Mouse (Mus musculus) spleen, postnatal 14 days (tissue): ENCODE data around the gene Cptp.

Source experiments
- DNase-seq, 2 experiments: peaks; one replicate each; pipeline ENCODE4 v3.0.0; 2021 to 2022; ENCODE audit warnings: low spot score in 2 of 2

Gene Cptp

DNA sequence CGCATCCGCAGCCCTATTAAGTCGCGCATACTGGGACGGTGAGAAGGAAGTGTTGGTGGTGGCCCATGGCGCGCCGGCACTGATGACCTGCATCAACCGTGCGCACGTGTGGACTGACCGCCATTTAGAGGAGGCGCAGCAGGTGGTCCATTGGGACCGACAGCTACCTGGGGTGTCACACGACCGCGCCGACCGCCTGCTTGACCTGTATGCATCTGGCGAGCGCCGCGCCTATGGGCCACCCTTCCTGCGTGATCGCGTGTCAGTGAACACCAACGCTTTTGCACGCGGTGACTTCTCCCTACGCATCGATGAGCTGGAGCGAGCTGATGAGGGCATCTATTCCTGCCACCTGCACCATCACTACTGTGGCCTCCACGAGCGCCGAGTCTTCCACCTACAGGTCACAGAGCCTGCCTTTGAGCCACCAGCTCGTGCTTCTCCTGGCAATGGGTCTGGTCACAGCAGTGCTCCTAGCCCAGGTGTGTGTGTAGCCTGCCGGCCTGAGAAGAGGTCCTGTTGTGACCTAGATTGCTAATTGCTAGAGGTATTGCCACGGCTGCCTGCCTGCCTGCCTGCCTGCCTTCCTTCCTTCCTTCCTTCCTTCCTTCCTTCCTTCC is 27.5 kb downstream of the Cptp start:
- DNase-seq: no peak

DNA sequence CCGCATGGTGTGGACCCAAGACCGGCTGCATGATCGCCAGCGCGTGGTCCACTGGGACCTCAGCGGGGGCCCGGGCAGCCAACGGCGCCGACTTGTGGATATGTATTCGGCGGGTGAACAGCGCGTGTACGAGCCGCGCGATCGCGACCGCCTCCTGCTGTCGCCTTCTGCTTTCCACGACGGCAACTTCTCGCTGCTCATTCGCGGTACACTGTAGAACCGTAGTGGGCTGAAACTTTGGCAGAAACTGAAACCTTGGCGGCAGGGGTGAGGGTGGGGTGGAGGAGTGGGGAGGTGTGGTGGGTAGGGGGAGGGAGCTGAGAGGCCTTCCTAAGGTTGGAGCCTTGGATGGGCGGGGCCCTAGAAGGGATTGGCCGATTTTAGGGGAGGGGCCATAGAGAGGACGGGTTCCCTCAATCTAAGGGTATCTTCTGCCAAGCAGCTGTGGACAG is 28.2 kb downstream of the Cptp start:
- DNase-seq: peak in 1 of 2 experiments; percentile 38

DNA sequence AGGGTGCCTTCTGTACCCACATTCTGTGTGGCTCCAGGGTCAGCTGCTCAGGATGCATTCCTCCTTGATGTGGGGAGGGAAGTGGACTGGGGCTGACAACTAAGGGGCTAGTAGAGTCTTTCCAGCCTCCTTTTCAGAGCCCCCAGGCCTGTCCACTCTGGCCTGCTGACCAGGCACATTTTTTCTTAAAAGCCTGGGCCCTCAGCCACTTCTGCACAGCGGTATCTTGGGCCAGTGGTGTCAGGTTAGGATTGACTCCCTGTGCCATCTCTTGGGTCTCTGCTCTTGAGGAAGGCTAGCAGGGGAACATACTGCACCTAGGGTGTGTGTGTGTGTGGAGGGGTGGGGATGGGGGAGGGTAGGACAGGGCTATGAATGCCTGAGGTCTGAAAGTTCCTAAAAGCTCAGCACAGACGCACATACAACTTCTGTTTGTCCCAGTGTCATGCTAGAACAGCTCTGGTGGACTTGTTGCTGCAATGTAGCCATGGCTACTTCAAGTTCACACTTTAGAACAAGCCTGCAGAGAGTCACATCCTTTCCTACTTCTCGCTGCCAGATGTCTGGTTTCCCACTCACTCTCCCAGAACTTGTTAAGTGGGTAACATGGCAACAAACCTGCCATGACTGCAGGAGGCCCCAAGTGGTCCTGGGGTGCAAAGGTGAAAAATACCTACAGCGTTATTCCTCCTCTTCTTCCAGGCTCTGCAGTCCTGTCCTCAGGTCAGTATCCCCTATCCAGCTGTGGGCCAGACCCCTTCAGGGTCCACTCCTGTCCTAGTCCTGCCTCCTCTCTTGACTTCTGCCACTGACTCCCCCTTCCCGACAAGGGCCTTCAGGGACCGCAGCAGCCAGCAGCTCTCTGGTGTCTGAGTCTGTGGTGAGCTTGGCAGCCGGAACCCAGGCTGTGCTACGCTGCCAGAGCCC is 28.9 kb downstream of the Cptp start:
- DNase-seq: no peak

DNA sequence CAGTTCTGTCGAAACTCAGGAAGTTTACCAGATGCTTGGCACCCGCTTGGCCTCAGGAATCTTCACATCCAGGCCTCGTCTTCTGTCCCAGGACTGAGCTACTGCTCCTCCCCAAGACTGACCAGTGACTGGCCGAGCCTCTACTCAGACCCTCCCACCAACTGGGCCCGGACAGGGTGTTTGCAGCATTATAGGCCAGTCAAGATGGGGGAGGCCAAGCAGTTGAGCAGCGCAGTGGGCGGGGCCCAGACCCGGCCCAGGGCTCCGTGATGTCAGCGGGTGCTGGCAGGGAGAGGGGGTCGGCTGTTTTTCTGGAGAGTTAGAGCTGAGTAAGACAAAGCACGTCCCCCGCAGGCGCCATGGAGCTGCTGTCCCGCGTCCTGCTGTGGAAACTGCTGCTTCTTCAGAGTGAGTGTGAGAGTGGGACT is 29.7 kb downstream of the Cptp start, which contains the start of gene Mxra8:
TSS of gene Mxra8 (plus strand) at position 198 of the 428 bp plus-strand sequence.
- no peak for DNase-seq

DNA sequence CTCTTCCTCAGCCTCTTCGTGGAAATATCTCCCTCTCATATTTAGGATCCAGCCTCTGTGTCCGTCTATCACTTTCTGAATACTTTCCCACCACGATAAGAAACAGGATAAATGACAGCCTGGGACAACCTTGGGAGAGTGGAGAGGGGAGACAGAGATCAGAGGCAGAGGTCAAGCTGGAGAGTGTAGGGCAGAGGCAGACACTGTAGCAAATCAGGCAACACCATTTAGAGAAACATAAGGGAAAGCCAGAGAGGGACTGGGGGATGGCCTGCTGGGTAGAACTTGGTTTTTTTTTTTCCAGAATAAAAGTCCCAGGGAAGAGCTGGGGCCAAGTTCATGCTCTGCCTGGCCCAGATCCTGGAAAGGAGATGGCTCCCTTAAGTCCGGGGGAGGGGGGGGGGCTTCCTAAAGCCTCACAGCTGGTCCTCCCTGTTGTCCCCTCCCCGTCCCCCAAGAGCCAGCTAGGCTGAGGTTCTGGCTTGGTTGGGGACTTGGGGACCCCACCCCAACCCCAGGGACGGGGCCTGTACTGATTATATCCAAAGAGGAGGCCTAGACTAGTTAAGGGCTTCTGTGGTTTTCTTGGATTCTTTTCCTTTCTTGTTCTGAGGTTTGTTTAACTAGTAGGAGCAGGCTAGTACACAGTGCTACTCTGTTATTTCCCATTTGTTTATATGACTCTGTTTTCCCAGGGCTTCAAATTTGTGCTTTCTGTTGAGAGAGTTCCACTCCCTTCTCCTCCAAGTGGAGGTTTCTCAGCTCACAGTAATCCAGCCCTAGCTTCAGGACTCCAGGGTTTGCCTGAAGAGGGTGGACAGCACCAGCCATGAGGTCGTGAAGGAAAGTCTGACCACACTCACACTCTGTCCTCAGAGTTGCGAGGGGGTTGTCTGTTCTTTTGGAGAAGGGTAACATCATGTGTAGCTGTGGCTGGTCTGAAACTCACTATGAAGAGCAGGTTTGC is 30.8 kb downstream of the Cptp start:
- DNase-seq: no peak

DNA sequence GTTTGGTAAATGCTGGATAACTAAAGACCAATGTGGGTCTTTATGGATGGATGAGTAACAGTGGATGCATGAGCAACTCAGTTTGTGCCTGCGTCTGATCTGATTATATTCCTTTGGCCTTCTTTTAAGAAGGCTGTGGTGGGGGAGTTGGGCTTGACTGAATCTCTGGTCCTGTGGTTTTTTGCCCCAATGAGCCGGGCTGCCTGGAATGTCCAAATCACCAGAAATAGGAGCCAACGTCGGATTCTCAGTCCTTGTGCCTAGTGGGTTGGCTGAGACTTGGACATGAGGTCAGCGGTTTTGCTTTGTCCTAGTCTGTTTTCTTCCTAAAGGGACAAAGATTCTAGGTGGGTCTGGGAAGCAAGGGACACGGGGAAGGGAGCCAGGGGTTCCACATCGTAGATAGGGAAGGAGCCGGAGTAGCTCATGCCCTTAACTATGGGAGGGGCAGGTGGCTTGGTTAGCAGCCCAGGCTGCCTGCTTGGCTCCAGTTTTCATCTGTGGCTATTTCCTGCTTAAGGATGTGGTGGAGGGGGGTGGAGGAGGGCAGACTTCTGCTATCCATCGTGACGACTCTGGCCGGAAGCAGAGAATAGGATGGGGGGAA is 31.7 kb downstream of the Cptp start:
- DNase-seq: no peak

DNA sequence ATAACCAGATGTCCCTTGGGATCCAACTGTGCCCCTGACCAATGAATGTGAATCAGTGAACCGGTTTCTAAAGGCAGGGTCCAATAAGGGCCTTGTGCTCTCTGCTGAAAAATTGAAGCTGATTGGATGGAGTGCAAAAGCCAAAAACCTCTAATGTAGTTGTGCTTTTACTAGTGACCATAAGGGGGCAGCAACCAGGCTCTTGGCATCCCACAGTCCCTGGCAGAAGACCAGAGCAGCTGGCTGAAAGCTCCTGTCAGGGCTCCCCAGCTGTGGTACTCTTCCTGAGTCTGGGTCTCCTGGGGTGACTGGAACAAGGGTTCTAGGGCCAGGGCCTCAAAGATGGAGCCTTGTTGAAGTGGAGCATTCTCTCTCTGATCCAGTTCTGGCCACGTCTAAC is 35.4 kb downstream of the Cptp start:
- DNase-seq: peak in 1 of 2 experiments; percentile 60

DNA sequence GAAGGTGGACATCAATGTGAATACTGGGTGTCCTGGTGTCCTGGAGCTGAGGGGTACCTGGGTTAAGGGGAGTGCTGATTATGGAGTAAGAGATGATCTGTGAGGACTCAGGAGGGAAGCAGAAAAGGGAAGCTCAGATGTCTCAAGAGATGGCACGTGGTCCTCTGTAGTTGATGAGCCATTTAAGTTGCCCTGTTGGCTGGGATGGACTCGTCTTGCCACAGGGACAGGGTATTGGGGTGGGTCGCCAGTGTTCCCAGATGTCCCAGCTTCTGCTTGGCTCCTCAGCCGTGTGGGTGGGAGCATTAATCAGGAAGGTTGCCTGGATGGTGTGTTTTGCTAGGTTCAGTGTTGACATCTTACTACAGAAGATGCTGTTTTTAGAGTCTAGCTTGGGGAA is 36.0 kb downstream of the Cptp start:
- DNase-seq: no peak

DNA sequence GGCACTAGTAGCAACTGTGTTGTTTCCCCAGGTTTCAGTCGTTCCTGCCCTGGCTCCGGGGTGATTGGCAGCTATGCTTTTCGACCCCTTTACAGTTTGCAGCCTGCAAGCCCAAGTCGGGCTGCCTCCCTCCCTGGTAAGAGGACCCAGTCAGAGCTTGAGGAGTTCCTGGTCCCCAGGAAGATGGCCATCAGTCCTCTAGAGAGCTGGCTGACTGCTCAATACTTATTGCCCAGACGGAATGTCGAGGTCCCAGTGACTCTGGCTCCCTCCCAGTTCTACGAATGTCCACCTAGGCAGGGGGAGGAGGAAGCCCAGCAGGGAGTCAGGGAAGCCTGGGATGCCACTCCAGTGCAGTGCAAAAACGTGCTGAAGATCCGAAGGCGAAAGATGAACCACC is 36.9 kb downstream of the Cptp start:
- DNase-seq: no peak

DNA sequence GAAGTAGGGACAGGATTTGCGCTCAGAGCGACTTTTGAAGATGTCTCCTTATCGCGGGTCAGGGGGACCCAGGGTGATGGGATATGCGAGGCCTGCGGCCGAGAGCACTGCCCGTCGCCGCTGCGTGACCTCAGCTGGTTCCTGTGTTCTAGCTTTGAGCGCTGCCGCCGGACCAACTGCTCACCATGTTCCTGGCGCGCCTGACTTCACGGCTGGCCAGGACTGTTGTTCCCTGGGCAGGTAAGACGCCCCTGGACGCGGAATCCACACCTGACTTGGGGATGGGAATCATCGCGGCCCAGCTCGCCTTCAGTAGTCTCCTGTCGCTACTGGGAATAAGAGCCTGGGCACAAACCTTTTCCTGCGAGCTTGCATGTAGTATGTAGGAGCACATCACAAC is 37.4 kb downstream of the Cptp start:
- DNase-seq: no peak

DNA sequence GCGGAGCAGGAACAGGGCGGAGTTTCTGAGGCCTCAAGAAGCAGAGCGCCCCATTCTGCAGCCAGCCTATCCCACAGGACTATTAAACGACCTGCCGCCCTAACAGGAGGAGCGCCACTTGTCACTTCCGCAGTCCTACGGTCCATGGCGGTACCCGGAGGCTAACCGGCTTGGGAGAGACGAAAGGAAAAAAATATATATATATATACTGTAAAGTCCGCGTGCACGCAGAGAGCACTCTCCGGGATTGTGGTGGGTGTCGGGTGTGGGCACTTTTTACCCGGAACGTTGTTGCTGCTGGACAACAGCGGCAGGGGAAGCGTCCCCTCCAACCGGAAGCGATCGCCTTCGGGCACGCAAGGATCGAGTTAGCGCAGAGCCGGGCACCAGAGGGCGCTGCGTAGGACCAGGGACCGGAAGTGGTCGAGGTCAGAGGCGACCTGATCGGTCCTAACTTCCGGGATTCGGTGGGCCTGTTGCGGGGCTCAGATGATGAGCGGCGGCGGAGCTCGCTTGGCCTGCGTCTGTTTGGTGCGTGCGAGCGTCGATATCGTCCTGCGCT is 38.0 kb downstream of the Cptp start, which contains the start of gene Aurkaip1:
TSS of gene Aurkaip1 (plus strand) at position 68 of the 562 bp plus-strand sequence.
- peak; percentile 94 to 97 for DNase-seq

DNA sequence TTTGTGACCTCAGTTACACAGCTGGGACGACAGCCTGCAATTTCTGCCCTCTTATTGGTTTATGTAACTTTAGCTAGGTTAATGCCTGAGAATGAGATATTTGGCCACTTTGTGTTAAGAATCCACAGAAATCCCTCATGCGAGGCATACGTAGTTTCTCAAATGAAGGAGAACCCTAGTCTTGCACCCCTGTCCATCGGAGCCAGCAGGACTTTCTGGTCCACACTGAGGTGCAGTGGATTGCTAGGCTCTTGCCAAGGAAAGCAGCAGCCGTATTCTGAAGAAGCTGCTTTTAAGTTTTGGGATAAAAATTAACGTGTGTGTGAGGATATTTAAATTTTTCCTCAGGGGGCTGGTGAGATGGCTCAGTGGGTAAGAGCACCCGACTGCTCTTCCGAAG is 38.6 kb downstream of the Cptp start:
- no peak for DNase-seq

DNA sequence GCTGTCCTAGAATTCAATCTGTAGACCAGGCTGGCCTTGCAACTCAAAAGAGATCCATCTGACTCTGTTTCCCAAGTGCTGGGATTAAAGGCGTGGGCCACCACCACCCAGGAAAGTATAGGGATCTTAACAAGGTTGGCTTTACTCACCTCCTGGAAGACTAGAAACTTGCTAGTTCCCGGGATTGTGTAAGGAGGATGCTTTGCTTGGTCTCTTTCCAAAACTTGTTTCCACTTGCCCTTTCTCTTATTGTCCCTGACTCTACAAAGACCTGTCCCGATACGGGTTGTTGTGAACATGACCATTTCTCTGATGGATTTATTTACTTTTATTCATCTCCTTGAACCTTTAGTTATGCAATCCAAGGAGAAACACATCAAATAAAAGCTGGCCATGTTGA is 39.4 kb downstream of the Cptp start:
- no peak for DNase-seq

DNA sequence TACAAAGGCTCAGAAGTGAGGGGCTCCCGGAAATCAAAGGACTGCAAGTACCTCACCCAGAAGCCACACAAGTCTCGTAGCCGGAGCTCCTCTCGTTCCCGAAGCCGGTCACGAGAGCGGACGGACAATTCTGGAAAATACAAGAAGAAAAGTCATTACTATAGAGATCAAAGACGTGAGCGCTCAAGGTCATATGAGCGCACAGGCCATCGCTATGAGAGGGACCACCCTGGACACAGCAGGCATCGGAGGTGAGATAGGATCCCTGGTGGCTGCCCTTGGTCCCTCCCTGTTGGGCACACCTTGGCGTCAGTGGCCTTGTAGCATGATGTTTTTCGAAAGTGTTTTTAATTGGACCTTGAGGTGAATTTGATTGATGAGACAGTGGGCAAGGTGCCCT is 45.8 kb downstream of the Cptp start:
- no peak for DNase-seq

DNA sequence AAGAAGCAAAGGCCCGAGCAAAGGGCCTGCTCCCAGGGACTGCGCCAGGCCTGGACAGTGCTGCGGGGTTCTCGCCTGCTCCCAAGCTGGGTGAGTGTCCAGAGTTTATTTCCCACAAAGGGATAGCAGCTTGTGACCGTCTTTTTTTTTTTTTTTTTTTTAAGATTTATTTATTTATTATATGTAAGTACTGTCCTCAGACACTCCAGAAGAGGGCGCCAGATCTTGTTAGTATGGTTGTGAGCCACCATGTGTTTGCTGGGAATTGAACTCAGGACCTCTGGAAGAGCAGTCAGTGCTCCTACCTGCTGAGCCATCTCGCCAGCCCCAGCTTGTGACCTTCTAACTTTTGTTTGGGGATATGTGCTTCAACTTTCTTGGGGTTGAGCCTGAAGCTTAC is 48.2 kb downstream of the Cptp start:
- DNase-seq: no peak

DNA sequence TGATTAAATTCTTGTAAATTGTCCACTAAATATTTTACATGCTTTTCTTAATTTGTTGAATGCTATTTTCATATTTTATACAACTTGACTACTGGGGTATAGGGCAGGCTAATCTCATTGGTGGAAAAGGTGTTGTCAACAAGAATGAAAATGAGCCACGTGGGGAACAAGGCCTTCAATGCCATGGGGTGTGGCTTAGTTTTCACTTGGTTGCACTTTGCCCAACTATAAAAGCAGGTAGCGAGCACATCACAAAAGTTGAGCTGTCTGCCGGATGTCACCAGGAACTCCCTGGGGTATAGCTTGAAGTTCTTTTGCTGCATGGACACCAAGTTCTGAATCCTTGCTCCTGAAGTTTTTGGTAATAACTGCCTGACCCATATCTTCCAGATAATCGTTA is 51.7 kb downstream of the Cptp start:
- no peak for DNase-seq
